In the genomic region with DNA sequence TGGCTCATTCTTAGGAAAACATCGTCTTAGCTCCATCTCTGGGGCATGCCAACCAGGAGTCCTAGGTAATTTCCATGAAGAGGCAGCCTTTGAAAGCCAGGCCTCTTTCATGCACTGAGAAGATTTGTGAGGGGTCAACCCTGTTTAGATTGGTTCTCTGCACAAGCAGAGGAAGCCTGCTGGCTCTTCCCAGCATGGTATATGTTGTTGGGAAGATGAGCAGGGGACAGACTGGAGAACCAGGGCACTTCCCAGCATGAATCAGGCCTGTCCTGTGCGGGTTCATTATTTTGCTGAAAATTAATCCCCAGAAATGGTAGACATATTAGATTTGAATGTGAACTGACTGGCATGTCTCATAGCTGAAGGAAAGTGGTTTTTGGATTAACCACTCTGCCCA, we compare ENCODE assay signal across 9 mouse cellular contexts.
"Had no signal": no experiment of that assay in that cellular context is flagged by ENCODE, and none has a peak within 500 bp of the region (broad histone marks: within the 10 kb centered on the region; RNA-seq: fewer than 3 reads in every experiment).

No protein-coding gene starts in this region.

- DNase-seq: kidney, postnatal 25 days; left cerebral cortex, postnatal 4 days; lung, adult 18-20 months; right cerebral cortex, postnatal 14 days; thymus, postnatal 36 days had no signal

- H3K9me3 ChIP-seq: limb, embryonic 13.5 days; midbrain, embryonic 12.5 days; stomach, embryonic 15.5 days had no signal

- H3K4me2 ChIP-seq: limb, embryonic 13.5 days; midbrain, embryonic 12.5 days; stomach, embryonic 15.5 days had no signal

- H3K36me3 ChIP-seq: limb, embryonic 13.5 days; midbrain, embryonic 12.5 days; stomach, embryonic 15.5 days had no signal

- H3K27ac ChIP-seq: limb, embryonic 13.5 days; liver, embryonic 14.5 days; midbrain, embryonic 12.5 days; stomach, embryonic 15.5 days had no signal

- H3K4me1 ChIP-seq: limb, embryonic 13.5 days; stomach, embryonic 15.5 days had no signal

- H3K4me3 ChIP-seq: limb, embryonic 13.5 days; midbrain, embryonic 12.5 days; stomach, embryonic 15.5 days had no signal

- H3K9ac ChIP-seq: limb, embryonic 13.5 days; liver, embryonic 14.5 days; midbrain, embryonic 12.5 days; stomach, embryonic 15.5 days had no signal

- H3K27me3 ChIP-seq: limb, embryonic 13.5 days; stomach, embryonic 15.5 days had no signal
